In genomic region chr16:45141711-45142110, GRCm38 (mm10) we compare ENCODE assay signal across 13 mouse cellular contexts. TPM values are rescaled to one million over a fixed set of nuclear protein-coding genes. Genes with fewer than 3 reads are reported as not detected.
A peak's percentile ranks its signal among the peaks of the same experiment; 100 is the strongest.
DNase-seq lines count a peak whose midpoint lies in the region; ATAC-seq and TF ChIP-seq lines count a peak whose summit lies in the region.
"Had no signal": no experiment of that assay in that cellular context is flagged by ENCODE, and none has a peak within 500 bp of the region (broad histone marks: within the 10 kb centered on the region; RNA-seq: fewer than 3 reads in every experiment).

No protein-coding gene starts in this region.

- in situ Hi-C loops in Patski (cut with MboI; ENCODE audit: low pct_unique_long_range_greater_than_20kb), result loop anchor here (5.0 to 10.0 kb wide), 3 partner anchors 49 to 657 kb away; partner anchors contain the start of gene Ccdc80

- H3K79me2 ChIP-seq in heart, adult 2 months (replicated peaks; ENCODE audit: control insufficient read depth, insufficient read depth, low read length), result no peaks in the 10 kb centered on the region

- H3K27ac ChIP-seq in heart, adult 2 months, result no peak overlapping the region
- peak overlapping the region; percentile 44 for H3K27ac ChIP-seq in testis, adult 2 months (ENCODE audit: control insufficient read depth, insufficient read depth, low read depth, low read length)
- H3K27ac ChIP-seq: midbrain, embryonic 13.5 days had no signal

- no peaks in the 10 kb centered on the region for H3K27me3 ChIP-seq in heart, adult 2 months (ENCODE audit: control insufficient read depth, insufficient read depth, low read length)
- no peaks in the 10 kb centered on the region for H3K27me3 ChIP-seq in testis, adult 2 months (ENCODE audit: control insufficient read depth, insufficient read depth, low read length)
- no peaks in the 10 kb centered on the region for H3K27me3 ChIP-seq in Patski
- H3K27me3 ChIP-seq: midbrain, embryonic 13.5 days had no signal

- TF ChIP-seq CTCF in heart, adult 2 months (IDR thresholded peaks at IDR 0.05), result peak; percentile 46
- TF ChIP-seq CTCF in testis, adult 2 months (IDR thresholded peaks at IDR 0.05; ENCODE audit: control insufficient read depth, insufficient read depth, insufficient replicate concordance, low read depth, low read length), result no peak
- peak; percentile 61 for TF ChIP-seq CTCF in Patski (IDR thresholded peaks at IDR 0.05)

- H3K4me1 ChIP-seq in heart, adult 2 months (ENCODE audit: control insufficient read depth, insufficient read depth, low read length), result no peaks in the 10 kb centered on the region
- H3K4me1 ChIP-seq in testis, adult 2 months (ENCODE audit: control insufficient read depth, insufficient read depth, low read length), result peaks cover 3% of the 10 kb centered on the region
- H3K4me1 ChIP-seq: midbrain, embryonic 13.5 days had no signal

- intact Hi-C loops in heart, adult 2 months (cut with DNase I), result no loop called here
- intact Hi-C loops in heart, postnatal 25 days (cut with DNase I), result no loop called here

- 83% methylated on average over 5 of the region's 5 CpGs for WGBS in heart, adult 2 months

- POLR2A ChIA-PET in Patski (lab: Charles Lee), result interaction anchor here (0.8 kb wide), 1 partner anchor 40 kb away, joined by 3 read pairs; no protein-coding TSS in a partner anchor

- no peak overlapping the region for H3K4me3 ChIP-seq in heart, adult 2 months
- H3K4me3 ChIP-seq in testis, adult 2 months (ENCODE audit: control insufficient read depth, low read depth, low read length), result no peak overlapping the region
- H3K4me3 ChIP-seq: midbrain, embryonic 13.5 days had no signal

- peak; percentile 90 for ATAC-seq in Patski
- ATAC-seq: inflammation-experienced regulatory T-cells, adult 6 months; midbrain, embryonic 13.5 days had no signal

- H3K9ac ChIP-seq in heart, adult 2 months (ENCODE audit: low read depth, low read length), result no peak overlapping the region
- H3K9ac ChIP-seq: midbrain, embryonic 13.5 days had no signal

- no peak for TF ChIP-seq EP300 in heart, adult 2 months (IDR thresholded peaks at IDR 0.05; ENCODE audit: insufficient read depth, low read depth, low read length)

- H3K36me3 ChIP-seq in heart, adult 2 months (ENCODE audit: control insufficient read depth, insufficient read depth, low read length), result no peaks in the 10 kb centered on the region
- H3K36me3 ChIP-seq in testis, adult 2 months (ENCODE audit: control insufficient read depth, insufficient read depth, low read length), result peaks cover 1% of the 10 kb centered on the region

- CTCF ChIA-PET in Patski (lab: Charles Lee), result interaction anchor here (1.0 to 3.2 kb wide), 11 partner anchors 9 to 412 kb away, joined by 3 to 19 read pairs (median 4); no protein-coding TSS in a partner anchor

- DNase-seq in heart, adult 2 months, result no peak
- no peak for DNase-seq in heart, postnatal 25 days (ENCODE audit: low spot score)
- no peak for DNase-seq in testis, postnatal 14 days (ENCODE audit: low spot score)
- DNase-seq in Patski (ENCODE audit: low read depth, low spot score) (no peak), liver (no peak)
- DNase-seq in telencephalon, adult 2 months (ENCODE audit: low read depth, low spot score), result peak; percentile 10
- no peak for DNase-seq in layer of hippocampus, postnatal 36 days
- DNase-seq: cerebellum, adult 11-12 months; heart, postnatal 10 days; lung, postnatal 14 days had no signal

- no peak for TF ChIP-seq POLR2A in heart, adult 2 months (IDR thresholded peaks at IDR 0.05; ENCODE audit: insufficient read depth, low read depth, low read length)
- no peak for TF ChIP-seq POLR2A in testis, adult 2 months (IDR thresholded peaks at IDR 0.05; ENCODE audit: control insufficient read depth, low read depth, low read length)

RNA-seq across cellular contexts. Expression of gene Slc35a5, which starts 16.8 kb away (rescaled TPM):
- total RNA-seq in heart, adult 2 months (2021), result 10 to 100 TPM in 1 of 2 experiments, 1 to 10 TPM in 1; 9.5 to 11.1 TPM
- 8.0 and 12.9 TPM in 2 replicates for polyA plus RNA-seq in heart, adult 2 months (2012; rRNA removed)
- total RNA-seq in heart, postnatal 25 days (2021), result 10 to 100 TPM; 10.9 to 11.0 TPM
- polyA plus RNA-seq in testis, adult 2 months (2012; rRNA removed), result 47.7 and 65.0 TPM in 2 replicates
- polyA plus RNA-seq in Patski (2021), result 31.2 TPM
- 10 to 100 TPM; 53.0 to 57.7 TPM for total RNA-seq in layer of hippocampus, postnatal 36 days (2021)

RNA-seq across cellular contexts. Expression of gene Atg3, which starts 16.9 kb away (rescaled TPM):
- 10 to 100 TPM; 19.1 to 22.7 TPM for total RNA-seq in heart, adult 2 months (2021)
- polyA plus RNA-seq in heart, adult 2 months (2012; rRNA removed), result 7.6 and 11.1 TPM in 2 replicates
- 10 to 100 TPM; 19.1 to 22.1 TPM for total RNA-seq in heart, postnatal 25 days (2021)
- polyA plus RNA-seq in testis, adult 2 months (2012; rRNA removed), result 9.6 and 11.2 TPM in 2 replicates
- 44.2 TPM for polyA plus RNA-seq in Patski (2021)
- 10 to 100 TPM; 45.2 to 48.3 TPM for total RNA-seq in layer of hippocampus, postnatal 36 days (2021)

RNA-seq across cellular contexts. Expression of gene Ccdc80, which starts 48.5 kb away (rescaled TPM):
- 10 to 100 TPM; 64.0 to 65.3 TPM for total RNA-seq in heart, adult 2 months (2021)
- polyA plus RNA-seq in heart, adult 2 months (2012; rRNA removed), result 43.4 and 59.4 TPM in 2 replicates
- 10 to 100 TPM; 83.0 to 90.7 TPM for total RNA-seq in heart, postnatal 25 days (2021)
- 0.77 and 1.4 TPM in 2 replicates for polyA plus RNA-seq in testis, adult 2 months (2012; rRNA removed)
- 153 TPM for polyA plus RNA-seq in Patski (2021)
- 1 to 10 TPM; 3.1 to 3.4 TPM for total RNA-seq in layer of hippocampus, postnatal 36 days (2021)

Comparison
In these comparisons a context has a peak if more than half of its experiments do, and no peak if none do; other contexts are left out.
1. RNA of gene Slc35a5, which starts 16.8 kb away (total RNA-seq): 53.0 to 57.7 TPM in layer of hippocampus, postnatal 36 days; 9.5 to 11.1 TPM in heart, adult 2 months and 10.9 to 11.0 TPM in heart, postnatal 25 days; every median in the first group is over 4 times any median in the second.
2. RNA of gene Ccdc80, which starts 48.5 kb away (total RNA-seq): 83.0 to 90.7 TPM in heart, postnatal 25 days and 64.0 to 65.3 TPM in heart, adult 2 months; 3.1 to 3.4 TPM in layer of hippocampus, postnatal 36 days; every median in the first group is over 10 times any median in the second.